Mouse (Mus musculus) G1E (cell line): ENCODE measurements around the gene Cdh12.

ENCODE experiments used
- CTCF ChIP-seq: IDR thresholded peaks from 2 replicates; pipeline ENCODE4 v1.5.1; 2012; ENCODE audit warnings: low read depth, low read length, inconsistent platforms, mixed read lengths
- GATA1 ChIP-seq: IDR thresholded peaks from 2 replicates; pipeline ENCODE4 v1.6.1; 2012; ENCODE audit warnings: borderline replicate concordance, low read length, inconsistent platforms, mixed read lengths
- POLR2AphosphoS5 ChIP-seq: IDR thresholded peaks from 2 replicates; pipeline ENCODE4 v1.6.1; 2012; ENCODE audit warnings: low read depth, low read length, inconsistent platforms; ENCODE audit not compliant: insufficient replicate concordance
- TAL1 ChIP-seq: conservative IDR thresholded peaks from 2 replicates; pipeline ENCODE4 v1.6.1; 2012; ENCODE audit warnings: low read depth, low read length, inconsistent platforms, mixed read lengths

GRCm38 (mm10) chr15:21000541-21000940 is 551.5 kb downstream of the Cdh12 start:
- no peak for TF ChIP-seq CTCF
- TF ChIP-seq GATA1: no peak
- TF ChIP-seq TAL1: no peak
- TF ChIP-seq POLR2AphosphoS5: no peak
